Mouse (Mus musculus): ENCODE data around the gene Rnls.

The Rnls gene

GRCm38 (mm10) chr19:33262421-33262820, 129.7 kb downstream of the Rnls start:
- DNase-seq (ENCODE audit: inconsistent ontology term) = no peak

- DNase-seq (ENCODE audit: inconsistent ontology term) = no peak
Observed at GRCm38 (mm10) chr19:33259164-33259563, 132.9 kb downstream of the Rnls start.

GRCm38 (mm10) chr19:33253893-33254292, 138.2 kb downstream of the Rnls start:
- no peak for DNase-seq (ENCODE audit: inconsistent ontology term)

DNA sequence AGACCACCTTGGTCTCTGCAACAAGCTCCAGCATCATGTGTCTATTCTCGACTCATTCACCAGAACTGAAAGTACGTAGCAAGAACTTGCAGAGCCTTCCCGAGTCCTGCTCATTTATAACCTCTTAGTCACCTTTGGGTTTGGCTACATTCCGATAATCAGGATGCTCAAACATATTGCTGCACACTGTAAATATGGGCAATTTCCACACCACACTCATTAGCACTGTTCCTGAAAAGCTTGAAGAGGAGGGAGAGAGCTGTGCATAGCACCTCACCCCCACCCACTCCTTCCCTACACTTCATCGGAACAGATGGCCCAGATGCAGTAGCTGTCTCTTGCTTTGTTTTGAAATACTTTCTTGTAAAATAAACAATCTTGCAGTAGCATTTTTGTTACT, 139.9 kb downstream of the Rnls start:
- no peak for DNase-seq (ENCODE audit: inconsistent ontology term)

GRCm38 (mm10) chr19:33244196-33244595, 147.9 kb downstream of the Rnls start:
- no peak for DNase-seq (ENCODE audit: inconsistent ontology term)

DNA sequence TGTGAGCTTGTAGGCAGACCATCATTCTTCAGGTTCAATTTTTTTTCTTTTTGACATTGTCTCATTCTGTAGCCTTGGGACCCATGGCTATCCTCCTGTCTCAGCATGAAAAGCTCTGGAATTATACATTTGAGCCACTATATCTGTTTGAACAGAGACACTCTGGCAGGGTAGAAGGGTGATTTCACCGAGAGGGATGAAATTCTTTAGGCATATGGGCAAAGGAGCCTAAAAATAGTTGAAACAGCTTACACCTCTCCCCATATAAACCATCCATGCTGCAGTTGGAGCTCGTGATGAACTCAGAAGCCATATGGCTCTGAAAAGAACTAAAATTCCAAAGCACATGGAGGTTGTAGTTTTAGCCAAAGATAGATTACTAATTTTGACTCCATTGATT, 151.7 kb downstream of the Rnls start:
- no peak for DNase-seq (ENCODE audit: inconsistent ontology term)

DNA sequence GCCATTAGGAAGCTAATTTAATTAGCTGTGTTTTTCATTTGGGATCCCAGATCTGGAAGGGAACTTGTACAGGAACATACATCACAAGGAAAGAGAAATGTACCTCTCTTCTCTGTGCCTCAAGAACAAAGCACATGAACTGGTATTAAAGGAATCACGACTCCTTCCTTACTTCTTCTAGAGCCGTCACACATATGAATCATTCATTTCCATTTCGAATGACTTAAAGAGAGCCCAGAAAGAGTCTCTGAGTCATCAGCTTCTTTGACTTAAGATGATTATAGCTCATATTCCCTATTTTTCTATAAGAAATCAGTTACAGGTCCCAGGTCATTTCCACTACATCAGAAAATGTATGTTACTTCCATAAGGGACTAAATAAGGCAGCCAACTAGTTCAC, 159.2 kb downstream of the Rnls start:
- no peak for DNase-seq (ENCODE audit: inconsistent ontology term)

- DNase-seq (ENCODE audit: inconsistent ontology term) = no peak
Observed at GRCm38 (mm10) chr19:33231303-33231702, 160.8 kb downstream of the Rnls start.

DNA sequence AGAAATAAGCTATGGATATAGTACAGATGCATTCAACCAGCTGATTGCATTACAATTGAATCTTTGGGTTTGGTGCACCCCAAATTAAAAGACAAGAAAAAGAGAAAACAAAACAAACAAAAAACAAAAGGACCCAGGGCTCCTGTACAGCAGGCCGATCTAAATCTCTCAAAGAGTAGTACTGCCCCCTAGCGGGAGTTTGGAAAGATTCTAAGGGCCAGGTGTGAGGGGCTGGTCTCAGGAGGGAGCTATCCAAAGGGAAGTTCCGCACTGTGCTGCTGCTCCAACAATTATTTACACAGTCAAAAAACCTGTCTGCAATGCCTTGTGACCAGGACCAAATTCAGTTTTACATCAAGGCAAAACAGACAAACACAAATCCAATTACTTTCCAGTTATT, 165.1 kb downstream of the Rnls start:
- peak; percentile 71 for DNase-seq (ENCODE audit: inconsistent ontology term)

GRCm38 (mm10) chr19:33225858-33226705, 166.0 kb downstream of the Rnls start:
- DNase-seq (ENCODE audit: inconsistent ontology term) = peak; percentile 41

- DNase-seq (ENCODE audit: inconsistent ontology term) = no peak
Observed at GRCm38 (mm10) chr19:33225002-33225376, 167.1 kb downstream of the Rnls start.

DNA sequence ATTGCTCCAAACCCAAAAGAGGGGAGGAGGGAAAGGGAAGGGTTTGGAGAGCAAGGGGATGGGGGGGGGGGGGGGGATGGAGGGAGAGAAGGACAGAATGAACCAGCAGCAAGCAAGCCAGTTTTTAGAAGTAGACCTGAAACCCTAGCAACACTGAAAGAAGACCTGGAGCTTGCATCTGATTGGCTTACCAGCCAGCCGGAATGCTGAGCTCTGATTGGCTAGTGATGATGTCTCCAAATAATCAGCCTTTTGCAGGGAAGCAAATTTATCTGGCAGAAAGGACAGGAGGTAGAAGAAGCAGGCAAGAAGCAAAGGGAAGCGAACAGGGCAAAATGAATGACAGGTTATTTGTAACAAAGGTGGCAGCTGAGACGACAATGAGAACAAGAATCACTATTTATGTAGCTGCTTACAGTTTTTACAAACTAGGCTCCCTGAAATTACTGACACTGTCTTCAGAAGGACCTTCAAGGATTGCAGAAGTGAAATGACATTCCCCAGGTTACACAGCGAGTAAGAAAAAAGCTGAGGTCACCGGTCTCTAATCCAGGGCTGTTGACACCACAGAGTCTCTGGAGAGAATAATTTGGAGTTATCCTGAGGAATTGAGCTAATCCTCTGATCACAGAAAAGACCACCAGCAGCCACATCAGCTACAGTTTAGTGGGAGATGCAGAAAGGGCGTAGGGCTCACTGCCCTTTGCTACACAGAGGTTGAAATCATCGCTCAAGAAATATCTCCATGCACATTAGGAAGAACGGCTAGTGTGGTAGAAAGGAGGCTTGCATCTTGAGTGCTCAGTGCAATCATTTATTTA, 167.7 kb downstream of the Rnls start:
- peak; percentile 51 for DNase-seq (ENCODE audit: inconsistent ontology term)

GRCm38 (mm10) chr19:33223766-33224165, 168.3 kb downstream of the Rnls start:
- no peak for DNase-seq (ENCODE audit: inconsistent ontology term)

DNA sequence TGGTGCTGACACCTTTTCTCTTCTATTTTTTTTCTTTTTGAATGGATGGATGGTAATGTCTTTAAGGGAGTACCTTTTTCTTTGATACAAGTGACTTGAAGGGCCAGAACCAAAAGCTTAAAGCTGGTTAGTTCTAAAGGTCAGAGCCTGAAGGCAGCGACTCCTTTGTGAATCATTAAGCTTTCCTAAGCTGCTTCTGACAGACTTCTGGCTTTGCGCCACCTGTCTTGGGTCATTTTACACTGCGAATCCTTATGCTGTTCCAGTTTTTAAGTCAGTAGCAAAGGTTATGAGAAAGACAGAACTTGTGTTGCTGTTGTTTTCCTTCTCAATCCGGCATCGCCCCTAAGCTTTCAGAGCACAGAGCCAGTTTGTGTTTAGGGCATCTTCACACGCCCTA, 168.8 kb downstream of the Rnls start:
- DNase-seq (ENCODE audit: inconsistent ontology term) = peak; percentile 24

GRCm38 (mm10) chr19:33222595-33223223, 169.4 kb downstream of the Rnls start:
- DNase-seq (ENCODE audit: inconsistent ontology term) = peak; percentile 11

DNA sequence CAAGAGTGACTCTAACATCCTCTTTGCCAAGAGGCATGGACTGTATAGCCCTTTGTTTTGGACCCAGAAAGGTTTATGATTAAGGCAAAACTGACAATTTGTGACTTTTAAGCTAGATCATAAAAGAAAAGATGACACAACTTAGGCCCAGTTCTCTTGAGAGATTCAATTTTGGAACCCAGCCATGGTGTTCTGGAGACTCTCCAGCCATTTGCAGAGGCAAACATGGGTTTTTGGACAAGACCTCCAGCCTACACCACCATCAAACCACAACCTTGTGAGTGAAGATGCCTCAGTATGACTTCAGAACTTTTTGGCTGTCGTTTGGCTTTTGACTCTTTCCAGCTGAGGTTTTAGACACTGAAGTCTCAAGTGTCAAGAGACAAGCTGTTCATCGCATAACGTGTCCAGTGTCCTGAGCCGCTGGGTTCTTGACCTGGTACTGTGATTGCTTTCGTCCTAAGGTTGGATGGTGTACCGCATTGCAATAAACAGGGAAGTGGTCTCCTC, 174.2 kb downstream of the Rnls start:
- no peak for DNase-seq (ENCODE audit: inconsistent ontology term)

DNA sequence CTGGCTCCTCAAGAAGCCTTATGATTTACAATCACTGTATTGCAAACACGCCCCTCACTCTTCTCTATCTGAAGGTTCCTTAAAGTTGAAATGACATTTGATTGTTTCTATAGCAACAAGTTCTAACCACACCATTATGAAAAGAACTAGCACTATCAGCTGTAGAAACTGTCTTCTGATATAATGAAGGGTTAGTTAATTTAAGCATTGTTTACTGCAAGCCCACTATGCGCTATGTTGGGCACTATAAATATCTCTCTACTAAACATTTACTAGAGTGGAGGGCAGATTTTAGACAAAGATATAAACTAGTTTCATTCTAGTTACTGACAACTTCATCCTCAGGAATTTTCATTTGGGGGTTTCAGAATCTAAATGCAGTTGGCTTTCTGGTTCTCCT, 182.4 kb downstream of the Rnls start:
- DNase-seq (ENCODE audit: inconsistent ontology term) = no peak

- DNase-seq (ENCODE audit: inconsistent ontology term) = no peak
Observed at GRCm38 (mm10) chr19:33207991-33208390, 184.1 kb downstream of the Rnls start.

DNA sequence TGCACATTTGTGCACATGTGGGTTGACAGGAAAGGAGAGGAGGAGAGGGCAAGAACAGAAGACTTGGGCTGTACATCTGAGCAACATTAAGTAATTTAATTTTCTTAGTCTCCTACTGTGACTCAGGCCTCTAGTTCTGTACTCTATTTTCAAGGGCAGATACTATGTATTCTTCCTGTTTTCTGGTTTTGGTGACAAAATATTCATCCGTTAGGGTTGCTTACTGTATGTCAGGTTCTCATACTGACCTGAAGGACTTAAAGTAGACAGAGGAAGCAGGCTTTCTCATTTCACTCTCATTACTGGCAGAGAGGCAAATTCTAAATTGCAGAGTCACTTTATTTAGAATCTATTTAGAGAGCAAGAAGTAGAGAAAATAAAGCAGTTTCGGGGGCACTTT, 186.7 kb downstream of the Rnls start:
- no peak for DNase-seq (ENCODE audit: inconsistent ontology term)

DNA sequence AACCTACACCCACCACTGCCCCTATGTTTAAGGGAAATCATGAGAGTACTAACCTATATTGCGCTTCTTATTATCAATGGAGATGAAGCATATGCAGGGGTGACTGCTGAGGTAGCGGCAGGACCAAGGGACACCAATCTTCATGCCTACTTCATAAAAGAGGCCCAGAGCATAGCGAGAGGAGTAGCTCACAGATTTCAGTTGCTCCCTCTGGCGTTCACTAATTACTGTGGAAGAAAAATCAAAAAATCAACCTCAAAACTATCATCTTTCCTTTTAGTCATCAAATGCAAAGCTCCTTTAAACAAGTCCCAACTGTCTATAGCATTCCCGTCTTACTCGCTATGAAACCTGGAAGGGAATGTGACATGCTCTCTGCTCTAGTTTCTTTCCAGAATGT, 189.7 kb downstream of the Rnls start:
- no peak for DNase-seq (ENCODE audit: inconsistent ontology term)

DNA sequence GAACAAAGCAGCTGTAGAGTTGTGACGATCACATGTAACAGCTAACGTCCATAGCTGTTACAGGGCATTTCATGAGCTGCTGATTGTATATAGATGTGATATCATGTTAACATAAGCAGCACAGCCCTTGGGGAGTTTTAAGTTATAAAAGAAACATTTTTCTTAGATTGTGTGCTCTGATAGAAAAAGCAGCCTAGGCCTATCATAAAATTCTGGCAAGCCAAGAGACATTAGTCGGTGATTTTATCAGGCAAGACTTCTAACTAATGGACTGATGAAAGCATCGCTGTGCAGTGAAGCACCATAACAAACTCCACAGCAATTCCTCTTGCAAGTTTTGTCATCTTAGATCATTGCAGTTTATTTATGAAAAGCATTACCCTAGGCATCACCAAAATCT, 190.9 kb downstream of the Rnls start:
- no peak for DNase-seq (ENCODE audit: inconsistent ontology term)

DNA sequence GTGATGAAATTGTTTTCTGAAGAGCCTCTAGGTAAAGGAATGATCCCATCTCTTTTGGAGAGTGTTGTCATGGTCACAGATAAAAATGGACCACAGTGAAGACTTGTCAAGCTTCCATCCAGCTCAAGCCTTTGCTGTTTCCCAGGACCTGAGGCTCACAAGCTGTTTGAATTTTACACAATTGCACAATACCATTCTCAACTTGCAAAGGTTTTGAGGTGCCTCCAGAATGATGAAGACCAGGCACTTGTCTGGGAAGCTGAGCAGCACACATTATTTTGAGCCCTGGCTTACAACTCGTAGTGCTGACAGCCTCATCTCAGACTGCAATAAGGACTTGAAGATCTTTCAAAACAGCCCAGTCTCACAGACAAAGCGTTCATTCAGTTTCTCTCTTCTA, 200.0 kb downstream of the Rnls start:
- no peak for DNase-seq (ENCODE audit: inconsistent ontology term)
